Mouse (Mus musculus): Measurements from ENCODE around the gene Rnf135. TPM values are rescaled to one million over a fixed set of nuclear protein-coding genes. Genes with fewer than 3 reads are reported as not detected.
"Not testable (repeated sequence)": the region's sequence is repeated elsewhere in the genome, so short reads cannot be mapped to it uniquely, and the experiment has no call there.

Rnf135 gene
- polyA plus RNA-seq, 1 experiment from 2014 or later = 4.3 TPM

GRCm38 (mm10) chr11:80204037-80204436 lies 20.4 kb downstream of the Rnf135 start:
- Histone ChIP-seq H3K36me3 (no peaks in the 10 kb centered on the region), H3K9me3 (replicated peaks) (no peaks in the 10 kb centered on the region), H3K4me3 (replicated peaks) (no peak overlapping the region), H3K4me1 (replicated peaks) (peaks cover 5% of the 10 kb centered on the region), H3K9ac (no peak overlapping the region), H3K4me2 (no peak overlapping the region), H3K27ac (no peak overlapping the region), H3K27me3 (no peaks in the 10 kb centered on the region)
- no peak for DNase-seq
- ATAC-seq (ENCODE audit: low read depth) = no peak
- 62% methylated on average over 3 of the region's 3 CpGs for WGBS (ENCODE audit: insufficient replicate concordance)

- ATAC-seq (ENCODE audit: low read depth) = no peak
- Histone ChIP-seq H3K9me3 (replicated peaks) (no peaks in the 10 kb centered on the region), H3K4me1 (replicated peaks) (peaks cover 7% of the 10 kb centered on the region), H3K4me2 (no peak overlapping the region), H3K9ac (no peak overlapping the region), H3K4me3 (replicated peaks) (no peak overlapping the region), H3K27ac (no peak overlapping the region), H3K27me3 (no peaks in the 10 kb centered on the region), H3K36me3 (no peaks in the 10 kb centered on the region)
- WGBS (ENCODE audit: insufficient replicate concordance) = 52% methylated on average over 5 of the region's 5 CpGs
- no peak for DNase-seq
Measured at GRCm38 (mm10) chr11:80204941-80205340, 21.3 kb downstream of the Rnf135 start.

- Histone ChIP-seq H3K9ac (0 out of 2 replicates have a peak overlapping the region, but pooled peaks have one; percentile 30), H3K4me2 (peak overlapping the region; percentile 77), H3K4me1 (replicated peaks) (peaks cover 31% of the 10 kb centered on the region), H3K9me3 (replicated peaks) (no peaks in the 10 kb centered on the region), H3K27me3 (no peaks in the 10 kb centered on the region), H3K4me3 (replicated peaks) (peak overlapping the region; percentile 87), H3K36me3 (no peaks in the 10 kb centered on the region), H3K27ac (no peak overlapping the region; the same call in 1 of the 2 replicates)
- WGBS (ENCODE audit: insufficient replicate concordance) = 36% methylated on average over 7 of the region's 7 CpGs
- ATAC-seq (ENCODE audit: low read depth) = no peak
- DNase-seq = no peak
Measured at GRCm38 (mm10) chr11:80208465-80208859, 24.8 kb downstream of the Rnf135 start.

GRCm38 (mm10) chr11:80208860-80209800 lies 25.5 kb downstream of the Rnf135 start, which contains the start of gene Rhot1:
Rhot1 (plus strand) TSS chr11:80209019.
- peak; percentile 93 for DNase-seq
- Histone ChIP-seq H3K4me2 (peak within 1 kb of the TSS; percentile 77), H3K4me3 (replicated peaks) (peak within 1 kb of the TSS; percentile 87), H3K27me3 (no peaks in the 10 kb centered on the region), H3K9me3 (replicated peaks) (no peaks in the 10 kb centered on the region), H3K9ac (peak within 1 kb of the TSS; percentile 95), H3K36me3 (peaks cover 4% of the 10 kb centered on the region; the same call in 1 of the 2 replicates), H3K27ac (peak within 1 kb of the TSS; percentile 94), H3K4me1 (replicated peaks) (peaks cover 31% of the 10 kb centered on the region)
- peak; percentile 95 for ATAC-seq (ENCODE audit: low read depth)
- under 1% methylated on average over 78 of the region's 78 CpGs for WGBS (ENCODE audit: insufficient replicate concordance)

DNA sequence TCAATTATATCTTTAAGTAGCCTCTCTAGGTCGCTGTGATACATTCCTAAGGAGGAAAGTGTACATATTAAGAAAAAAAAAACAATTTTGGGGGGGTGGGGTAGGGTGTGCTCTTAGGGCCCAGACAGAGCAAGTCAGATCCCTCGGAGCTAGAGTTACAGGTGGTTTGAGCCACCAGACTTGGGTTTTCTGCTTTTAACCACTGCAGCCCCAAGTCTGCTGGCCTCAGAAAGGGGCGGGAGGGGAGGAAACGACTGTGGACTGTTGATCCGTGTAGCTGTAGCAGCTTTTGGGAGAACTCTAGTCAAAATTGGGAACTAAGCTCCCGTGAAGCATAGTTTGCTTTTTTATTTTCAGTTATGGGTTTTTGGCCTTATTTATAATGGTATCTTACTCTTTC lies 26.7 kb downstream of the Rnf135 start:
- ATAC-seq (ENCODE audit: low read depth) (no peak), DNase-seq (no peak)
- no peaks in the 10 kb centered on the region for H3K27me3 ChIP-seq
- peak overlapping the region; percentile 57; the same call in 1 of the 2 replicates for H3K9ac ChIP-seq
- H3K36me3 ChIP-seq = peaks cover 8% of the 10 kb centered on the region; the same call in 1 of the 2 replicates
- H3K9me3 ChIP-seq (replicated peaks) = no peaks in the 10 kb centered on the region
- H3K4me2 ChIP-seq = peak overlapping the region; percentile 77
- no peak overlapping the region for H3K27ac ChIP-seq
- peaks cover 31% of the 10 kb centered on the region for H3K4me1 ChIP-seq (replicated peaks)
- H3K4me3 ChIP-seq (replicated peaks) = peak overlapping the region; percentile 87
- WGBS (ENCODE audit: insufficient replicate concordance) = 17% methylated on average over 6 of the region's 6 CpGs

GRCm38 (mm10) chr11:80212282-80212681 lies 28.6 kb downstream of the Rnf135 start:
- DNase-seq (no peak), ATAC-seq (ENCODE audit: low read depth) (no peak)
- Histone ChIP-seq H3K4me1 (replicated peaks) (peaks cover 31% of the 10 kb centered on the region), H3K36me3 (peaks cover 10% of the 10 kb centered on the region; the same call in 1 of the 2 replicates), H3K9ac (no peak overlapping the region), H3K4me3 (replicated peaks) (no peak overlapping the region), H3K9me3 (replicated peaks) (no peaks in the 10 kb centered on the region), H3K27ac (no peak overlapping the region), H3K27me3 (no peaks in the 10 kb centered on the region), H3K4me2 (no peak overlapping the region)
- WGBS (ENCODE audit: insufficient replicate concordance) = 62% methylated on average over 2 of the region's 2 CpGs

DNA sequence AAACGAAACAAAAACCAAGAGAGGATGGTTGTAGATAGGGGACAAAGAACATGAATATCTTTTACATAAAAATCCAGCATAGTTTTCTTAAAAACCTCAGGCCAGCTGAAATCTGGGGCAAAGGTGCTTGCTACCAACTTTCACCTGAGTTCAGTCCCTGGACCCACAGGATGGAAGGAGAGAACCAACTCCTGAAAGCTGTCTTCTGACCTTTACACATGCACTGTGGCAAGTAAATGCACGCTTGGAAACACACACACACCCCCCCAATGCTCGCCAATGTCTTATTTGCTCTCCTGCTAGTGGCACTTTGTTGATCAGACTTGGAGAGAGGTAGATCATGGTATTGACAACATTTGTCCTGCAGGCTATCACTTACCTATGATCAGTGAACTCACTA lies 31.6 kb downstream of the Rnf135 start:
- no peak for ATAC-seq (ENCODE audit: low read depth)
- DNase-seq = no peak
- Histone ChIP-seq H3K9me3 (replicated peaks) (no peaks in the 10 kb centered on the region), H3K4me2 (no peak overlapping the region), H3K27me3 (no peaks in the 10 kb centered on the region), H3K27ac (no peak overlapping the region), H3K4me1 (replicated peaks) (peaks cover 26% of the 10 kb centered on the region), H3K9ac (no peak overlapping the region), H3K4me3 (replicated peaks) (no peak overlapping the region), H3K36me3 (peaks cover 15% of the 10 kb centered on the region)
- 68% methylated on average over 3 of the region's 3 CpGs for WGBS (ENCODE audit: insufficient replicate concordance)

GRCm38 (mm10) chr11:80218657-80219293 lies 35.1 kb downstream of the Rnf135 start:
- H3K9me3 ChIP-seq (replicated peaks) = no peaks in the 10 kb centered on the region
- H3K27me3 ChIP-seq = no peaks in the 10 kb centered on the region
- H3K4me1 ChIP-seq (replicated peaks) = peaks cover 5% of the 10 kb centered on the region
- no peak overlapping the region for H3K9ac ChIP-seq
- no peak overlapping the region for H3K4me3 ChIP-seq (replicated peaks)
- ATAC-seq (ENCODE audit: low read depth) (no peak), DNase-seq (no peak)
- peaks cover 34% of the 10 kb centered on the region for H3K36me3 ChIP-seq
- no peak overlapping the region for H3K4me2 ChIP-seq
- 79% methylated on average over 11 of the region's 11 CpGs for WGBS (ENCODE audit: insufficient replicate concordance)
- H3K27ac ChIP-seq = no peak overlapping the region

DNA sequence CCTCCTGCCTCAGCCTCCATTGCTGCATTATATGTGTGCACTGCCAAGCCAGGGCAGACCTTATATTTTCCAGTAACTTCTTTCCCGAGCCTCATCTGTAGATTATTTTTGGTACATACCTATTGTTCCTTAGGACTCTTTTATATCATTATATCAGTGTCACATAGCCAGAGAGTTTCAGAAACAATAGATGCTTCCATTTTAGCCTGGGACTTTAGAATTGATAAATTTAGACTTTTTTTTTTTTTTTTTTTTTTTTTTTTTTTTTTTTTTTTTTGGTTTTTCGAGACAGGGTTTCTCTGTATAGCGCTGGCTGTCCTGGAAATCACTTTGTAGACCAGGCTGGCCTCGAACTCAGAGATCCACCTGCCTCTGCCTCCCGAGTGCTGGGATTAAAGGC lies 46.4 kb downstream of the Rnf135 start:
- 74% methylated on average over 5 of the region's 5 CpGs for WGBS (ENCODE audit: insufficient replicate concordance)
- H3K36me3 ChIP-seq = peaks cover 61% of the 10 kb centered on the region

GRCm38 (mm10) chr11:80237278-80237677 lies 53.6 kb downstream of the Rnf135 start:
- WGBS (ENCODE audit: insufficient replicate concordance) = 75% methylated on average over 3 of the region's 3 CpGs

More for the DNA sequence above, 46.4 kb downstream of the Rnf135 start:
- not testable (repeated sequence) for H3K27ac ChIP-seq; H3K4me3 ChIP-seq (replicated peaks); H3K4me1 ChIP-seq (replicated peaks); H3K27me3 ChIP-seq; H3K9me3 ChIP-seq (replicated peaks); DNase-seq; ATAC-seq (ENCODE audit: low read depth); H3K4me2 ChIP-seq; H3K9ac ChIP-seq

GRCm38 (mm10) chr11:80238306-80238705 lies 54.7 kb downstream of the Rnf135 start:
- ATAC-seq (ENCODE audit: low read depth) = no peak
- H3K27me3 ChIP-seq = no peaks in the 10 kb centered on the region
- no peak overlapping the region for H3K4me2 ChIP-seq

More at GRCm38 (mm10) chr11:80237278-80237677, 53.6 kb downstream of the Rnf135 start:
- Histone ChIP-seq H3K27me3 (no peaks in the 10 kb centered on the region), H3K9ac (no peak overlapping the region), H3K36me3 (peaks cover 38% of the 10 kb centered on the region), H3K4me3 (replicated peaks) (no peak overlapping the region), H3K4me2 (no peak overlapping the region), H3K4me1 (replicated peaks) (no peaks in the 10 kb centered on the region), H3K9me3 (replicated peaks) (no peaks in the 10 kb centered on the region), H3K27ac (no peak overlapping the region)
- ATAC-seq (ENCODE audit: low read depth) (no peak), DNase-seq (no peak)

More at GRCm38 (mm10) chr11:80238306-80238705, 54.7 kb downstream of the Rnf135 start:
- H3K9me3 ChIP-seq (replicated peaks) = no peaks in the 10 kb centered on the region
- peaks cover 42% of the 10 kb centered on the region for H3K36me3 ChIP-seq
- H3K9ac ChIP-seq = no peak overlapping the region
- no peak for DNase-seq
- H3K4me3 ChIP-seq (replicated peaks) = no peak overlapping the region
- 68% methylated on average over 4 of the region's 4 CpGs for WGBS (ENCODE audit: insufficient replicate concordance)
- no peaks in the 10 kb centered on the region for H3K4me1 ChIP-seq (replicated peaks)
- H3K27ac ChIP-seq = no peak overlapping the region
